Mouse (Mus musculus) inflammation-experienced regulatory T-cells, adult 6 months (primary cell): ENCODE data around the gene Abi3. TPM values are rescaled to one million over a fixed set of nuclear protein-coding genes. Genes with fewer than 3 reads are reported as not detected.
A peak's percentile ranks its signal among the peaks of the same experiment; 100 is the strongest.

ENCODE experiments used
- ATAC-seq: one replicate; pipeline ENCODE4 v1.8.0; 2017
- polyA plus RNA-seq, 3 experiments: library from polyadenylated mRNA; unstranded; fragments of 100-300 nt; shearing (Covaris generic); gene quantifications; one replicate each; pipeline ENCODE4 v1.2.1; 2017

Abi3 gene
- polyA plus RNA-seq, 3 experiments from 2014 or later = 38.9 to 105 (median 50.8) TPM

GRCm38 (mm10) chr11:95824071-95824876 is 18.0 kb downstream of the Abi3 start, which contains the start of gene Phospho1:
TSS of gene Phospho1 (plus strand) at chr11:95824499.
- ATAC-seq = peak; percentile 92

GRCm38 (mm10) chr11:95822437-95822836 is 19.8 kb downstream of the Abi3 start:
- no peak for ATAC-seq

- ATAC-seq = no peak
Measured at GRCm38 (mm10) chr11:95821511-95821910, 20.8 kb downstream of the Abi3 start.

- ATAC-seq = no peak
Measured at GRCm38 (mm10) chr11:95819138-95819537, 23.1 kb downstream of the Abi3 start.

- no peak for ATAC-seq
Measured at GRCm38 (mm10) chr11:95815412-95815811, 26.9 kb downstream of the Abi3 start.

- ATAC-seq = no peak
Measured at GRCm38 (mm10) chr11:95814857-95815256, 27.4 kb downstream of the Abi3 start.

- no peak for ATAC-seq
Measured at GRCm38 (mm10) chr11:95814101-95814500, 28.2 kb downstream of the Abi3 start.

GRCm38 (mm10) chr11:95812224-95812623 is 30.1 kb downstream of the Abi3 start:
- ATAC-seq = no peak

- no peak for ATAC-seq
Measured at GRCm38 (mm10) chr11:95811741-95812140, 30.5 kb downstream of the Abi3 start.

GRCm38 (mm10) chr11:95810828-95811227 is 31.4 kb downstream of the Abi3 start:
- no peak for ATAC-seq

GRCm38 (mm10) chr11:95809603-95810002 is 32.7 kb downstream of the Abi3 start:
- ATAC-seq = no peak

GRCm38 (mm10) chr11:95808448-95809011 is 33.7 kb downstream of the Abi3 start:
- ATAC-seq = no peak

- no peak for ATAC-seq
Measured at GRCm38 (mm10) chr11:95807884-95808283, 34.4 kb downstream of the Abi3 start.

GRCm38 (mm10) chr11:95805527-95805926 is 36.7 kb downstream of the Abi3 start:
- no peak for ATAC-seq

- peak; percentile 96 for ATAC-seq
Measured at GRCm38 (mm10) chr11:95805010-95805409, 37.3 kb downstream of the Abi3 start.

- ATAC-seq = no peak
Measured at GRCm38 (mm10) chr11:95795582-95795981, 46.7 kb downstream of the Abi3 start.

- no peak for ATAC-seq
Measured at GRCm38 (mm10) chr11:95794201-95794600, 48.1 kb downstream of the Abi3 start.

- no peak for ATAC-seq
Measured at GRCm38 (mm10) chr11:95792950-95793509, 49.2 kb downstream of the Abi3 start.

- ATAC-seq = no peak
Measured at GRCm38 (mm10) chr11:95791787-95792186, 50.5 kb downstream of the Abi3 start.

GRCm38 (mm10) chr11:95789451-95789891 is 52.8 kb downstream of the Abi3 start:
- no peak for ATAC-seq

GRCm38 (mm10) chr11:95786511-95786910 is 55.8 kb downstream of the Abi3 start:
- no peak for ATAC-seq

GRCm38 (mm10) chr11:95785675-95786074 is 56.6 kb downstream of the Abi3 start:
- ATAC-seq = no peak

- no peak for ATAC-seq
Measured at GRCm38 (mm10) chr11:95783958-95784357, 58.3 kb downstream of the Abi3 start.

- no peak for ATAC-seq
Measured at GRCm38 (mm10) chr11:95783457-95783856, 58.8 kb downstream of the Abi3 start.
